7 mouse cellular contexts compared by ENCODE assay signal in genomic region chr15:89314107-89314506, GRCm38 (mm10). TPM values are rescaled to one million over a fixed set of nuclear protein-coding genes. Genes with fewer than 3 reads are reported as not detected.
DNase-seq lines count a peak whose midpoint lies in the region; ATAC-seq and TF ChIP-seq lines count a peak whose summit lies in the region.

No protein-coding gene starts in this region.

- no peak overlapping the region for H3K27ac ChIP-seq in lung, embryonic 14.5 days (ENCODE audit: low read depth)
- H3K27ac ChIP-seq in embryonic facial prominence, embryonic 14.5 days (replicated peaks; ENCODE audit: low read depth, low read length) = no peak overlapping the region
- H3K27ac ChIP-seq in limb, embryonic 10.5 days = peak overlapping the region; percentile 88
- H3K27ac ChIP-seq in olfactory bulb, adult 2 months (ENCODE audit: insufficient read depth, low read depth, low read length) = no peak overlapping the region

- peak overlapping the region; percentile 95 for H3K4me3 ChIP-seq in lung, embryonic 14.5 days (ENCODE audit: low read depth, low read length)
- H3K4me3 ChIP-seq in embryonic facial prominence, embryonic 14.5 days (ENCODE audit: low read depth, low read length) = peak overlapping the region; percentile 89
- H3K4me3 ChIP-seq in limb, embryonic 10.5 days = peak overlapping the region; percentile 78
- peak overlapping the region; percentile 86 for H3K4me3 ChIP-seq in olfactory bulb, adult 2 months (ENCODE audit: insufficient read depth, low read depth, low read length)

- no peak for TF ChIP-seq CTCF in lung, embryonic 14.5 days (IDR thresholded peaks at IDR 0.05; ENCODE audit: low read depth)
- no peak for TF ChIP-seq CTCF in olfactory bulb, adult 2 months (IDR thresholded peaks at IDR 0.05; ENCODE audit: insufficient read depth, low read depth, low read length)

- peak overlapping the region; percentile 86 for H3K9ac ChIP-seq in lung, embryonic 14.5 days
- H3K9ac ChIP-seq in embryonic facial prominence, embryonic 14.5 days (ENCODE audit: low read depth, low read length) = peak overlapping the region; percentile 82

- no peaks in the 10 kb centered on the region for H3K36me3 ChIP-seq in lung, embryonic 14.5 days (ENCODE audit: insufficient read depth)
- H3K36me3 ChIP-seq in embryonic facial prominence, embryonic 14.5 days (ENCODE audit: control insufficient read depth, insufficient read depth, low read length) = no peaks in the 10 kb centered on the region
- H3K36me3 ChIP-seq in limb, embryonic 10.5 days = no peaks in the 10 kb centered on the region

- ATAC-seq in lung, embryonic 14.5 days (ENCODE audit: insufficient read depth) = no peak
- ATAC-seq in embryonic facial prominence, embryonic 14.5 days (ENCODE audit: low read depth) = no peak

- peaks cover 12% of the 10 kb centered on the region; the same call in 1 of the 2 replicates for H3K4me1 ChIP-seq in lung, embryonic 14.5 days (ENCODE audit: insufficient read depth)
- H3K4me1 ChIP-seq in embryonic facial prominence, embryonic 14.5 days (ENCODE audit: control insufficient read depth, insufficient read depth, low read length) = peaks cover 15% of the 10 kb centered on the region
- peaks cover 36% of the 10 kb centered on the region for H3K4me1 ChIP-seq in limb, embryonic 10.5 days
- peaks cover 44% of the 10 kb centered on the region for H3K4me1 ChIP-seq in olfactory bulb, adult 2 months (ENCODE audit: control insufficient read depth, insufficient read depth, low read length)

- TF ChIP-seq POLR2A in olfactory bulb, adult 2 months (IDR thresholded peaks at IDR 0.05; ENCODE audit: insufficient read depth, low read depth, low read length) = no peak

- WGBS in lung, embryonic 14.5 days = 43% methylated on average over 3 of the region's 3 CpGs
- 33% methylated on average over 3 of the region's 3 CpGs for WGBS in embryonic facial prominence, embryonic 14.5 days
- 34% methylated on average over 3 of the region's 3 CpGs for WGBS in limb, embryonic 10.5 days
- WGBS in olfactory bulb, adult 2 months = 30% methylated on average over 3 of the region's 3 CpGs

- no peaks in the 10 kb centered on the region for H3K9me3 ChIP-seq in lung, embryonic 14.5 days (ENCODE audit: low read depth, low read length)
- H3K9me3 ChIP-seq in embryonic facial prominence, embryonic 14.5 days (ENCODE audit: control insufficient read depth, low read length) = no peaks in the 10 kb centered on the region
- no peaks in the 10 kb centered on the region for H3K9me3 ChIP-seq in limb, embryonic 10.5 days (replicated peaks)

- H3K27me3 ChIP-seq in lung, embryonic 14.5 days (ENCODE audit: insufficient read depth, low read length) = no peaks in the 10 kb centered on the region
- no peaks in the 10 kb centered on the region for H3K27me3 ChIP-seq in embryonic facial prominence, embryonic 14.5 days (replicated peaks; ENCODE audit: control insufficient read depth, insufficient read depth, low read length)
- H3K27me3 ChIP-seq in limb, embryonic 10.5 days (ENCODE audit: low read depth, poor library complexity, severe bottlenecking) = no peaks in the 10 kb centered on the region

- no peak for DNase-seq in lung, embryonic 14.5 days
- DNase-seq in lung, adult 18-20 months = no peak
- no peak for DNase-seq in embryonic facial prominence, embryonic 14.5 days (ENCODE audit: low spot score)
- no peak for DNase-seq in limb, embryonic 10.5 days (ENCODE audit: low spot score)
- DNase-seq in urinary bladder, postnatal 25 days (ENCODE audit: low spot score) = no peak
- DNase-seq in thymus, postnatal 25 days = no peak

- peak overlapping the region; percentile 88 for H3K4me2 ChIP-seq in lung, embryonic 14.5 days
- peak overlapping the region; percentile 93 for H3K4me2 ChIP-seq in embryonic facial prominence, embryonic 14.5 days (ENCODE audit: low read depth, low read length)

RNA-seq across cellular contexts. Expression of gene Sbf1, which starts 1.0 kb away (rescaled TPM):
- polyA plus RNA-seq in lung, embryonic 14.5 days (2014; fragmentation: Nextera tagmentation; extraction: Ambion mirVana) = 56.5 and 71.3 TPM in 2 replicates
- 58.2 and 65.6 TPM in 2 replicates for polyA plus RNA-seq in embryonic facial prominence, embryonic 14.5 days (2014; fragmentation: Nextera tagmentation; extraction: Ambion mirVana)
- 71.9 and 80.9 TPM in 2 replicates for polyA plus RNA-seq in limb, embryonic 10.5 days (2016; fragmentation: Nextera tagmentation; extraction: Ambion mirVana)
- polyA plus RNA-seq in olfactory bulb, adult 2 months (2012; ENCODE audit: insufficient read depth, insufficient read length, low replicate concordance, missing spikeins) = 913 TPM in 1 of 2 replicates, not detected in the other

RNA-seq across cellular contexts. Expression of gene Adm2, which starts 8.4 kb away (rescaled TPM):
- polyA plus RNA-seq in lung, embryonic 14.5 days (2014; fragmentation: Nextera tagmentation; extraction: Ambion mirVana) = 0.33 and 0.53 TPM in 2 replicates
- polyA plus RNA-seq in embryonic facial prominence, embryonic 14.5 days (2014; fragmentation: Nextera tagmentation; extraction: Ambion mirVana) = 0.21 TPM in 1 of 2 replicates, not detected in the other
- 0.11 and 0.18 TPM in 2 replicates for polyA plus RNA-seq in limb, embryonic 10.5 days (2016; fragmentation: Nextera tagmentation; extraction: Ambion mirVana)
- polyA plus RNA-seq in olfactory bulb, adult 2 months (2012; ENCODE audit: insufficient read depth, insufficient read length, low replicate concordance, missing spikeins) = not detected in 2 replicates

RNA-seq across cellular contexts. Expression of gene Miox, which starts 20.1 kb away (rescaled TPM):
- polyA plus RNA-seq in lung, embryonic 14.5 days (2014; fragmentation: Nextera tagmentation; extraction: Ambion mirVana) = not detected in 2 replicates
- not detected in 2 replicates for polyA plus RNA-seq in embryonic facial prominence, embryonic 14.5 days (2014; fragmentation: Nextera tagmentation; extraction: Ambion mirVana)
- polyA plus RNA-seq in limb, embryonic 10.5 days (2016; fragmentation: Nextera tagmentation; extraction: Ambion mirVana) = not detected in 2 replicates
- not detected in 2 replicates for polyA plus RNA-seq in olfactory bulb, adult 2 months (2012; ENCODE audit: insufficient read depth, insufficient read length, low replicate concordance, missing spikeins)

RNA-seq across cellular contexts. Expression of gene Lmf2, which starts 41.4 kb away (rescaled TPM):
- polyA plus RNA-seq in lung, embryonic 14.5 days (2014; fragmentation: Nextera tagmentation; extraction: Ambion mirVana) = 59.1 and 63.7 TPM in 2 replicates
- polyA plus RNA-seq in embryonic facial prominence, embryonic 14.5 days (2014; fragmentation: Nextera tagmentation; extraction: Ambion mirVana) = 47.8 and 59.1 TPM in 2 replicates
- polyA plus RNA-seq in limb, embryonic 10.5 days (2016; fragmentation: Nextera tagmentation; extraction: Ambion mirVana) = 40.8 and 45.1 TPM in 2 replicates
- polyA plus RNA-seq in olfactory bulb, adult 2 months (2012; ENCODE audit: insufficient read depth, insufficient read length, low replicate concordance, missing spikeins) = not detected in 2 replicates

RNA-seq across cellular contexts. Expression of gene Ncaph2, which starts 41.4 kb away (rescaled TPM):
- 157 and 168 TPM in 2 replicates for polyA plus RNA-seq in lung, embryonic 14.5 days (2014; fragmentation: Nextera tagmentation; extraction: Ambion mirVana)
- polyA plus RNA-seq in embryonic facial prominence, embryonic 14.5 days (2014; fragmentation: Nextera tagmentation; extraction: Ambion mirVana) = 139 and 162 TPM in 2 replicates
- 197 and 200 TPM in 2 replicates for polyA plus RNA-seq in limb, embryonic 10.5 days (2016; fragmentation: Nextera tagmentation; extraction: Ambion mirVana)
- not detected in 2 replicates for polyA plus RNA-seq in olfactory bulb, adult 2 months (2012; ENCODE audit: insufficient read depth, insufficient read length, low replicate concordance, missing spikeins)
